Mouse (Mus musculus): Measurements from ENCODE around the gene Kcnt1.
"Not testable (repeated sequence)": the region's sequence is repeated elsewhere in the genome, so short reads cannot be mapped to it uniquely, and the experiment has no call there.

Gene Kcnt1

DNA sequence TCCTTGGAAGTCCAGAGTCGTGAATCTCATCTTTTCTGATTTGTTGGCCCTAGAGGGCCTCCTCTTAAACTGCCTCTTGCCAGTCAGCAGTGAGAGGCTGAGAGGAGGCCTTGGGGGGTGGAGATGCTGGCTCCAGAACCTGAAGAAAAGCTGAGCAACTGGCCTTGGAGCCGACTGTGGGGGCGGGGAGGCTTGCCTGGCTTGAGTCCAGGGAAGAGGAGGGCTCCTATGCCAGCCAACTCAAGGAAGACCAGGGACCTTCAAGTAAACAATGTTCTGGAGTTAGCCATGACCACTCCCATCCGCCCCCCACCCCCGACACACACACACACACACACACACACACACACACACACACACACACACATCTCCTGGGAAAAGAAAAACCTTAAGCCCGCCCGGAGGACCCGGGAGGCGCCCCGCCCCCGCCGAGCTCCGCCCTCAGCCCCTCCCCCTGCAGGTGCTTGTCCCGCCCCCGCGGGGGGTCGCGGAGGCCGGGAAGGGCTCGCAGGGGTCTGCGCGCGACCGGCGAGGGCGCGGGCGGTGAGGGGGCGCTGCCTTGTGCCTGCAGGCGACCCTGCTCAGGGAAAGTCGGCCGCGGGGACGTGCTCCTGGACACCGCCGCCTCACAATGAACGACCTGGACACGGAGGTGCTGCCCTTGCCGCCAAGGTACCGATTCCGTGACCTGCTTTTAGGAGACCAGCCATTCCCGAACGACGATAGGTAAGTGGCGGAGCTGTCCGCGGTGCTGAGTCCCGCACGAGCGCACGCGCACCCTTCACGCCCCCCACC is at the start of gene Kcnt1:
Gene Kcnt1 (plus strand): TSS at position 398 of the 795 bp plus-strand sequence.
- DNase-seq: peak; percentile 60 to 66

DNA sequence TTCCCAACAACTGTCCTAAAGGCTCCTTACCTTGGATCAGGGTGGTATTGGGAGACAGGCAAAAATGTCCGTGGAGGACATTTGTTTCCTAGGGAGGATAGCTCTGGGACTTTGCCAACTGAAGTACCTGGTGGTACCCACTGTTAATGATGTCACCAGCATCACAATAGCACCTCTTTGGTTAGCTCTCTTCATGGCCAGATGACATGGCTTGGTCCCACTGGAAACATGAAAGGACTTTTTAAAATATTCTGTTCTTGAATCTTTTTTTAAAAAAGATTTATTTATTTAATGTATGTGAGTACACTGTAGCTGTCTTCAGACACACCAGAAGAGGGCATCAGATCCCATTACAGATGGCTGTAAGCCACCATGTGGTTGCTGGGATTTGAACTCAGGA is 47.8 kb upstream of the Kcnt1 start, which contains the start of gene Glt6d1:
Gene Glt6d1 (minus strand): TSS at position 101 of the 400 bp plus-strand sequence.
- DNase-seq: not testable (repeated sequence)

DNA sequence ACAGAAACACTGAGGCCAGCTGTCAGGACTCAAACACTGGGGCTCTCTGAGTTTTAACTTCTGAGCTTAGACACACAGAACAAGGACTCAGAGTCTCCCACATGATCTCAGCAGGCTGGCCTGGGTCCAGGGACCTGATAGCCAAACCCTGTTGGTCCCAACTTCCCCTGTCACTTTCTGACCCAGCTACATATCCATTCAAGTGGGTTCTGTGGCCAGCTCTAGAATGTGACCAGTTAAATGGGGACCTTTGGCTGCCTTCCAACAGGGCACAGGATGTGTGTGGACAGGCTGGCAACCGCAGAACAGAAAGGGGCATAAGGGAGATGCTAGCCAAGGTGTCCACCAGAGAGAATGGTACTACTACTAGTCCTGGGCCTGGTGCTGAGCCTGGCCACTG is 40.7 kb upstream of the Kcnt1 start, which contains the start of gene Lcn9:
Gene Lcn9 (plus strand): TSS at position 348 of the 400 bp plus-strand sequence.
- DNase-seq: no peak

DNA sequence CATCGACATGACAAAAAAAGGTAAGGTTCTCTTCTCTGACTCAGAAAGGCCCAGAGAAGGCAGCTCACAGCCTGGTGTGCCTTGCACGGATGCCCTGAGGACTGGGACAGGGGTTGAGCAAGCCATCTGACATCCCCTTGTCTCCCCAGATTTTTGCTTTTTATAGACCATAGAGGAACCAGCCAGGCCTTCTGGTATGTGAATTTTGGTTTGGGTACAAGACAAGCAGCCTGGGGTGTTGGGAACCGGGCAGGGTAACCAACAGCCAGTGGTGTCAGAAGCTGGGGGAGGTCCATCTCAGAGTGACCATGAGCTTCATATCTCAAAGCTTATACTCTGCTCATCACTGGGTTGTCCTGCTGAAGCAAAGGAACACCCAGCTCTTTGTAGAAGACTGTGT is 38.8 kb upstream of the Kcnt1 start:
- DNase-seq: no peak

DNA sequence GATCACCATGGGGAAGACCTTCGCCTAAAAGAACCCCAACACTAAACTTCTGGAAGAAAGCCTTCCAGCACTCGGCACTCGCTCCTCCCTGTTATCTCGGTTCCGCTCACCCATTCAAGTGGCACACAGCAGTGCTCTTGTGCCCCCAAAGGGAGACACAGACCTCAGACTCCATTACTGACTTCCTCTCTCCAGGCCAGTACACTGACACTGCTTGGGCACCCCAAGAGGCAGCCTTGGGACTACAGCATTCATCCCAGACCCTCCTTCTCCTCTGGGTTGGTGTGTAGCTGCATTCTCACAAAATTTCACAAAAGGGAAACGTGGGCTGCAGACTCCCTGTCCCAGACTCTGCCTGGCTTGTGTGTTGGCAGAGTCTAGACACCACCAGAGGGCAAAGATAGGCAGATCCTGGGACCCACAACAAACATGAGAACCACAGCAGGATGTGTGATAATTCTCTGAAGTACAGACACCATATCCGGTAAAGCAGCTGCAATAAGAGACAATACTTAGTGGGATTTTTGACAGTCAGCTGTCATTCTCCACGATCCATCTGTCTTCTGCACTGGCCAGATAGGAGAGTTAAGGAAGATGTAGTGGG is 35.1 kb upstream of the Kcnt1 start:
- peak in 1 of 2 experiments; percentile 9 for DNase-seq

DNA sequence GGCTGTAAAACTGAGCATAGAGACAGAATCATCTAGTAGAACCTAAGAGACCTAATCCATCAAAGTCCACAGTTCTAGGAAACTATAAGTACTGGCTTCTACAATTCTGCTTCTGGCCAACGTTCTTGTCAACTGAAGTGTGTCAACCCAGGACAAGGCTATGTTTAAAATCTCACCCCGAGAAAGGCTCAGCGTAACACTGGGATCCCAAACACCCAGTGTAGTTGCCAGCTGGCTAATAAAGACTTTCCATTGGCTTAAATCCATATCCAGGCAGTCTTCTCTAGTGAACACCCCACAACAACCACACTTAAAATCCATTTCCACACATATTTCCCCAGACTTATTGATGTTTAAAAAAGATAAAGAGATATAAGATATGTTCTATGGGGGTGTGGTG is 32.7 kb upstream of the Kcnt1 start:
- peak in 1 of 2 experiments; percentile 2 for DNase-seq

DNA sequence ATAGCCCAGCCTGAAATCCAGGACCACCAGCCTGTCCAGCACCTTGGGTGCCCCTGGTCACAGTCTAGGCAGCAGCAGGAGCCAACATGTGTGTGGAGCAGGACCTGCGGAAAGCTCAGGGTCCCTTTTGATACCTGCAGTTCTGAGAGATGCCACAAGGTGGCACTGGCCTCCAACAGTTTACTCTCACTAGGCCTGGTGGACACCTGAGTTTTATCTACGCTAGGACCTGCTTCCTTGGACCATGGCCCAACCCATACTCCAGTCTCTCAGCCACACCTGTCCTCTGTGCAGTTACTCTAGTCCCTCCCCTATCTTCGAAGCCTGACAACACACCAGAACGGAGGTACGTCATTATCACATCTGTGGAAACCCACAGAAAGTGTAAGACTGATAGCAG is 27.2 kb upstream of the Kcnt1 start:
- DNase-seq: peak; percentile 56 to 81

DNA sequence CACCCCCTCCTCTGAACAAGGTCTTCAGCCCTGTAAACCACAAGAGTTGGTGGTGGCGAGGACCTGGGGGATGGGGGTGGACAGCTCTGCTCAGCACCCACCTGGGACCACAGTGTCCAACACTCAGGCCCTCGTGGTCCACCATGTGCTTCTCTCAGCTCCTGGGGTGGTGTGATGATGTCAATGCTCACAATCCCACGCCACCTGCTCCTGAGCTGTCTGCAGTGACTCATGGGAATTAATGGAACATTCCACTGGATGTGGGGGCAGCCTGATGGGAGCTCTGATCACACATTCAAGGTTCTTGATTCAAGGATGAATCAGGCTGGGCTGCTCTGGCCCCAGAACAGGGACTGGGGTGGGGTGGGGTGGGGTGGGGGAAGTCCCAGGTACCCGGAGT is 21.4 kb upstream of the Kcnt1 start:
- DNase-seq: no peak

DNA sequence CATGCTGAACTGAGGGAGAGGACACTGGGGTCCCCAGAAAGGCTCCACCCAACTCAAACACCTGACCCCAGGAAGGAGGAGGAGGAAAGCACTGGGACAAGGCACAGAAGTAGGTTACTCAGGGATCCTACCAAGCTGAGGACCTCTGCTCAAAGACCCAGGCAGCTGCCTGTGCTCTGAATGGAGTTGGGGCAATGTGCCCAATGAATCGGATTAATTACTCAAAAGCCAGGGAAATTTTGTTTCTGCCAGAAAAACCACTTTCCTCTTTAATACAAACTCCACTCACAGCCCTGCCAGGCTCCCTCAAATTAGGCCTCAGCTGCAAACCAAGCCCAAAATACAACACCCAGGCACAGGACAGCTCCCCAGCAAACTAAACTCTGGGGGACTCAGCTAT is 20.8 kb upstream of the Kcnt1 start:
- no peak for DNase-seq

DNA sequence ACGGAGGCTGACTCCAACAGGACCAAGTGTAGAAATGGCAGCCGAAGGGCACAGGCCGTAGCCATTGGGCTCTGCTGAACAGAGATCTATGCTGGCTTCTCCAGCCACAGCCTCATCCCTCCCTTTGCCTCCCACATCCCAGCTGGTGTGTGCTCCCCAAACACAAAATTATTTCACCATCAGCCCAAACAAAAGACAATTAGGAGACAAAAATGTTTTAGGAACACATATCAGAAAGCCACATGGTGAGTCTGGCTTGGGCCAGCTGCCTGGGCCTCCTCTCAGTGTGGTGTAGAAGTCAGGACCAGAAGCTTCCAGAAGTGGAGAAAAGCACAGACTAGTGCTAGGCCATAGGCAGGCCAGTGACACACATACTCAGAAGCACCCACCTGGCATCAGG is 19.4 kb upstream of the Kcnt1 start:
- DNase-seq: no peak

DNA sequence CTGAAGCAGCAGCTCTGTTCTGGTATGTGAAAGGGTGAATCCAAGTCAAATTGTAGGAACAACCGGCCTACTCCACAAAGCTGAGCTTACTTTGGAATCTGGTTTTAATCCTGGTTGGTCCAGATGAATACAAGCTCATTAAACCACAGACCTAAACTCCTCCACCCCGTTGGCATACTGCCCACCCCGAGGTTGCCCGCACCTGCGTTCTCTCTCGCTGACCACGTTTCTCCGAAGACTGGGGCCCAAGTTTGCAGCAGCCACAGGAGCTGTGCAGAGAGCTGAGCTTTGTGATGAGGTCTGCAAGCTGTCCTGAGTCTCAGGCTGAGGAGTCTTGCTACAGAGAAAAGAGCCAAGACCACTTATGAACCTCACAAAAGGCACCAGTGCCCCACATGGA is 17.0 kb upstream of the Kcnt1 start:
- DNase-seq: no peak

DNA sequence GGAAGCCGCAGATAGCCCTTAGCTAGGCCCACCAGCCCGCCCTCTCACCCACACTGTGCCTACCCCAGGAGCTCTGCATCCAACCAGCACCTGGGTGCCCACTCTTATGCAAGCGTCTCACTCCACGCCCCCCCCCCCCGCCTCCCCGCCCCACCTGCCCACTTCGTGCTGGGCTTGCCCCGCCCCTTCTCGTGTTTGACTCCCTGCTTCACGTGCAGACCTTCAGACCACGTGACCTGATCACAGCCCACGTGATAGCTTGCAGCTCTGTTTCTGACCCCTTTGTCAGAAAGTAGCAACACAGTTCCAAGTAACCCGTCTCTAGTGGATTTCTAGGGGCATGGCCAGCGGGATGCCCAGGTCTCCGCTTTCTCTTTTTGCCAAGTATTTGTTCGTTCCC is 16.3 kb upstream of the Kcnt1 start, which contains the start of gene Sohlh1:
Gene Sohlh1 (minus strand): TSS at position 23 of the 400 bp plus-strand sequence.
- DNase-seq: no peak

DNA sequence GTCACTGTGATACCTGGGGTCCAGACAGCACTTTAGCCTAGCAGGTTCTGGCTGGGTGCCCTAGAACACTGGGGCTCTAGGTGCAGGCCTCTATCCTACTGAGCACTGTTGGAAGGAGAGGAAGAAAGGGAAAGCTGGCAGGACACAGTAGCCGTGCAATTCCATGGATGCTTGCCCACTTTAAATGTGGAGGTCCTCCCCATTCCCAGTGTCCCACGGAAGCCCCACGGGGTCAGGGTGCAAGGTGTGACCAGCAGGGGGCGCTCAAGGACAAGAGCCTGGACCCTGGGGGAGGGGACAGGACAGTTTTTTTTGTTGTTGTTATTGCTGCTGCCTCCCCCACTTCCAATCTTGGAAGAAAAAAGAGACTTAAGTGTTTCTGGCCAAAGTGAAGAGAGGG is 13.2 kb upstream of the Kcnt1 start:
- peak; percentile 61 to 72 for DNase-seq

DNA sequence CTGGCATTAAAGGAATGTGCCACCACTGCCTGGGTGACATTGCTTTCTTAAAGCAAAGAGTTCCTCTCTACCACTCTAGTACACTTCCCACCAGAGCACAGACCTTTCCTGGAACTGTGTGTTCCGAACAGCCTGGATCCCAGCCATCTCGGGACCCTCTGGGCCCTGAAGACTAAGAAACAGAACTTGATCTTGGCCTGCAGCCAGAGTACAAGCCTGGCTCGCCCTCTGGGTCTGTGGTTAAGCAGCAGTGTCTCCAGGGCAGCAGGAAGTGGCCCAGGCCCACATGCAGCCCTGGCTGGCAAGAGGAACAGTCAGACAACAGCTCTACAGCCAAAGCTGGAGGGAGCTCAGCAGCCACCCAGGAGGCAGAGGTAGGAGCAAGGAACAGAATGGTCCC is 10.9 kb upstream of the Kcnt1 start:
- peak; percentile 30 to 79 for DNase-seq

DNA sequence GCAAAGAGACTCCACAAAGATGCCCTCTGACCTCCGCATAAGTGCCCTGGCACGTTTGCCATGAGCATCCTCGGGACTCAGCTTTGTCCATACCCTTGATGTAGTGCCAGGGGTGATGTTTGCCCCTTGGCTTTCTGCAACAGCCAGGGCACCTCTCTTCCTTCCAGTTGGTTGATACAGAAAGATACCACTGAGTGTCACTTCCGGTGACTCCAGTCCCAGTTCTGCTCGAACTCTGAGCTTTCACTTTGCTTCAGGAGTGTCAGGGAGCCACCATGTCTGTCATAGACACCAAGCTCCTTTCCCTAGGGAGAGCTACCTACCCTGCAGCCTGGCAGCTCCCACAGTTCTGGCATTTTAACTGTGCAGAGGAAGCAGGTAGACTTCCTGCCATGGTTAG is 9.5 kb upstream of the Kcnt1 start:
- DNase-seq: no peak

DNA sequence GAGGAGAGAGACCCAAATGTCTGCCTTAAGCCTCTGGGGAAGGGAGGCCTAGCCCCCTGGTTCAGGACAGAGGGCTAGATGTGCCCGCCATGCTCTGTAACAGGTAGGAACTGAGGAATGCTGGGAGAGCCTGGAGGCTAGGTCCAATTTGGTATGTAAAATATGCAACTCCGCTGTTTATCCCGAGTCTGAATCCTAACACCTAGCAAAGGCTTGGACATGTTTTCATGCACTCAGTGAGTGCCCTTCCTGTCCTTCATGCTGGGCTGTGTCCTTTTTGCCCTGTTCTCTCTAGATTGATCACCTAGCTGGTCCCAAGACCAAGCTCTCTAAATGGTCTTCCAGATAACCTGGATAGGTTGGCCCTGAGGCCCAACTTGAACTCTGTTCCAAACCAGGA is 3.6 kb upstream of the Kcnt1 start:
- peak; percentile 7 to 48 for DNase-seq

DNA sequence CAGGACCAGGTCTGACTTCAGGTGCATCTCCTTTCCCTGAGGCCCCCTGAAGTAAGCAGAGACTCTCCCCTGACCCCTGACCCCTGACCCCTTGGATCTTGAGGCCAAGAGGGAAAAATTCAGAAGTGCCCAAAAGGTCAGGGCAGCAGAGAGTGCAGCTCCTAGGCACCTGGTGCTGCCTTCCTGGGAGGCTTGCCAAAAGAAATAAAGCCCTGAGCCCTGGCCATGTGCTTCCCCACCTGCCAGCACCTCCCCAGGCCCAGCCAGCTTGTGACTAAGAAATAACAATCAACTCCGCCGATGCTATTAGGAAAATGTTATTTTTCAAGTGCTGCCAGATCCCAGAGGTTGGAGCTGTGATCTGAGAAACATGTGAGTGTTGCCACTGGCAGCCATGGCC is 1.5 kb upstream of the Kcnt1 start:
- DNase-seq: peak; percentile 48 to 66

DNA sequence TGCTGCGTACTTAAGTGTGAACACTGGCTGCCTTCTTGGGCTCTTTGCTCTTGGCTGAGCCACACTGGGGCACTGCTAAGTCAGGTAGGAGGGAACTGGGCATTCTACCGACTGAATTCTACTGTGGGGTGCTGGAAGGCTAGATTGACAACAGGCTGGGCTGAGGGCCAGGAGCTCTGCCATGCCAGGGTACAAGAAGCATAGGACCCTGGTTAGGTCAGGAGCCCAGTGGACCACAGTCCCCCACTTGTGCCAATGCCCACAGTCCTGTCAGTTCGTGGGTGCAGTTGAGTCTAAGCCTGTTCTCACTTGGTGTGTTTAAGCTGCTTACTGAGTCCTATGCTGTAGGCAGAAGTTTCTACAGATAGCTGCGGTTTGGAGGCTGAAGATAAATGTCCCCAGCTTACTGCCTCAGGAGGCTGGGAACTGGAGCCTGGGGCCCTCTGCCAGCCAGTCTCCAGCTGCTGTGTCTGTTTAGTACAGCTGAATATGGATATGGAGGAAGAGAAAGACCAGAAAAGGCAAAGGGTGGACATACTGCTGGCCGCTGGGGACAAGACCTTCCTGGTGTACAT is 751 bp upstream of the Kcnt1 start:
- no peak for DNase-seq

DNA sequence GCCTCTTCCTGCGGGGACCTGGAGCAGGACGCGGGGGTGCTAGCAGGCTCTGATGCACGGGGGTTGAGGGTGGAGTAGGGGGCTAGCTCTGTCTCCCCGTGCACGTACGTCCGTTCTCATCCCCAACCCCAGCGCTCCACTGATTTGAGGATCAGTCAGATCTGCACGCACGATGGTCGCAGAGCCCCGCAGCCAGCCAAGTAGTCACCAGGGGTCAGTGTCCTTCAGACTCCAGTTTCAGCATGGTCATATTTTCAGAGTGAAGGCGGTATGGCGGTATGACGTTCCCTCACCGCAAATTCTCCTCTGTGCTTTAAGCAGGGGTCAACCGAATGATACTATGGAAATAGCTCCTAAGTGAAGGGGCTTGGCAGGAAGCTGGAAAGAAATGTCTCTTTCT is 696 bp downstream of the Kcnt1 start:
- DNase-seq: no peak

DNA sequence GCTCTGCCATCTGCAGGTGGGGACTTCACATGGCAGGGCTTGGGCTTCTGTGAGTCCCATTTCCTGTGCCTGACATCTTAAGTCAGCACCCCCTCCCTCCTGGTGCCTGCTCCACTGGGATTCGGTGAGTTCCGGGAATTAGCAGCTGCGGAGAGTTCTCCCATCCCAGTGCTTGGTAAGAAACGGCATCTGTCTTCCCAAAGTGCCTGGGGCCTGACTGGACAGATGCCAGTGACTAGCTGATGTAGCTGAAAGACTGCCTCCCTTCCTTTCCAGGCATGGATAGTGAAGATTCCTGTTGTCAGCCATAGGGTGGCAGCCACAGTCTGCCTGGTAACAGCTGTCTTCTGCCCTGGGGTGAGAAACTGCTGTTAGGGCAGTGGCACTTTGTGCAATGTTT is 1.9 kb downstream of the Kcnt1 start:
- DNase-seq: peak in 1 of 2 experiments; percentile 4

DNA sequence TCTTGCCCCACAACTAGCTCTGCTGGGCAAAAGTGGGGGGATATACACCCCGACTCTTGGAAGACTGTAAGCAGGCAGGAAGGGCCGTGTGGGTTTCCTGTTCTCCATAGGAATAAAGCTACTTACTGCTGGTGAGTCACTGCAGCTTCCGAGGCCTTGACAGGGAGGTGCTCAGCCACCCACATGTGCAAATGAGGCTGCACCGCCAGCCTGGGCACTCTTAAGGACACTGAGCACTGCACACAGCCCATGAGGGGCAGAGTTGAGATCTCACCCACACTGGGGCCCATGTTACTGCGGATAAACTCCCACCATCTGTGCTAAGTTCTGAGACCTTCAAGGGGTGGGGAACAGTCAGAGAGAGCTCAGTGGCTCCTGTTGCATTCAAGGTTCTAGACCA is 3.1 kb downstream of the Kcnt1 start:
- no peak for DNase-seq

DNA sequence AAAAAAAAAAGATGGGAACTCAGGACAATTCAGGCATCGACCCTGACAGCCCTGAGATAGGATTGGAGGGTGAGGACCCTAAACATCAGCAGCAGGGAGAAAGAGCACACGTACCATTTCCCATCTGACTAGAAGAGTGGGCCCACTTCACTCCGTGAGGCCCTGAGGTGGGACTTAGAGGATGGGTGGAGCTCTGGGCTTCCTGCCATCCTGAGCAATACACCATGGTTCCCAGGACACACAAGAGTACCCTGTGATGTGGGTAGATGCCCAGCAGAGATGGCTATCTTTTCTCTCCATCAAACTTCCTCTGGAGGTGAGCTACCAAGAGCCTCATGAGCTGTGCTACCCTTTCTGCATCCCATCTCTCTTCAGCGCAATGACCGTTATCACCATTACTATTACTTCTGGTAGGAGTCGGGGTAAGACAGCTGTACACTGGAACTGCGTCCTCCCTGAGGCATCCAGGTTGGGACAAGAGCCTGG is 13.8 kb downstream of the Kcnt1 start:
- no peak for DNase-seq

DNA sequence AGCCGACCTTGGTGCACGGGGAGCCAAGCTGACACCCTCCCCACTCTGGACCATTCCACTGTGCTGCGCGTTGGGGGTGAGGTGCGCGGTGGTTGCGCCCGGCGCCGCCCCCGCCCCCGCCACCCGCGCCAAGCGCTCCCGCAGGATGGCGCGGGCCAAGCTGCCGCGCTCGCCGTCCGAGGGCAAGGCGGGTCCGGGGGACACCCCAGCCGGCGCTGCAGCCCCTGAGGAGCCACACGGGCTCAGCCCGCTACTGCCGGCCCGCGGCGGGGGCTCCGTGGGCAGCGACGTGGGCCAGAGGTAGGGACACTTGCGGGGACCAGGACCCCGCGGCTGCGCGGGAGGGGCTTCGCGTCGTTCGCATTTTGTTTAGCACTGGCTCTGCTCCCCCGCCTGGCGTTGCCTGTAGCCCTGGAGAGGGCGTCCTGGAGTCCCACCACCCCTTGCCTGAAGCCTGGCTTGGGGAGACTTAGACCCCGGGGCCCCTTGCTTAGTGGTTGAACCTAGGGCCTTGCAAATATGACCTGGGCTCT is 14.3 kb downstream of the Kcnt1 start:
- DNase-seq: no peak

DNA sequence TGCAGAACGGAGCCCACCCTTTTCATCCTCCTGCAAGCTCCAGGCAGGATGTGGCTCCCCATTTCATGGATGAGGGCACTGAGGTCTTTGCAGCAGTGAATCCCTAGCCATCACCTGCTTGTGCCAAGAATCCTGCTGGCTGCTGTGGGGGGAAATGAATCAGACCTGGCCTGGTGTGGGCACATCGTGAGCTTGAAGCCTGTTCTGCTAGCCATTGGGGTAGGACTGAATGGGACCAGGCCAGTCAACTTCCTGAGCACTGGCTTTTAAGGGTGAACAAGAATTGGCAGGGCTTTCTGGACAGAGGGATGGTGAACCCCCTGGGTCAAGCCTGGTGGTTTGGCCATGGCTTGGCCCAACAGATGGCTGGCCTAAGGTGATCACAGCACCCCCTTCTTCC is 15.0 kb downstream of the Kcnt1 start:
- DNase-seq: no peak

Measured in kidney, postnatal 25 days (tissue).